Mouse (Mus musculus): Measurements from ENCODE around the gene Arhgef7.

Gene Arhgef7

DNA sequence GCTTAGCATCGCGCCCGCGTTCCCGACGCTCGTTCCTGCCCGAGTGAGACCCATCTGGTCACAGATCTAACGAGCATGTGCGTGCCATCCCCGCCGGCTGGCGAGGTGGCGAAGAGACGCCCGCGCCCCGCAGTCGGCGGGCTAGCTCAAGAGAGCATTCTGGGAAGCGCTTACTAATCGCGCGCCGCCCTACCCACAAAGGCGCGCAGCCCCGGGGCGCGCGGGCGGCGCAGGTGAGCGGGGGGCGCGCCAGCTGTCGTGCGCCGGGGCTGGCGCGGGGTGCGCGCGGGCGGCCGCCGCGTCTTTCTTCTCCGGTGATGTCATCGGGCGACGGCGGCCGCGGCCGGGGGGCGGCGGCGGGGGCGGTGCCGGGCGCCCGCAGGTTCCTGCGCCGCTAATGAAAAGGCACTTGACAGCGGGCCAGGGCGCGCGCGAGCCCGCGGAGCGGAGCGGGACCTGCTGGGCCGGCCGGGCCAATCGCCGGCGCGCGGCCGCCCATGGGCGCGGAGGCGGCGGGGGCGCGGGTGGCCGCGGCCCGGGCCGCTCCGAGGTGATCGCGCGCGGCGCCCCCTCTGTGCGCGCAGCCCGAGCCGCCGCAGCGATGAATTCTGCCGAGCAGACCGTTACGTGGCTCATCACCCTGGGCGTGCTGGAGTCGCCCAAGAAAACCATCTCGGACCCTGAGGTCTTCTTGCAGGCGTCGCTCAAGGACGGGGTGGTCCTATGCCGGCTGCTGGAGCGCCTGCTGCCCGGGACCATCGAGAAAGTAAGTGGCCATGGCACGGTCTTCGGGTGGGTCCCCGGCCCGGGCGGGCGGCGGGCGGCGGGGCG, at the start of gene Arhgef7:
Gene Arhgef7 (plus strand): TSS at position 71 of the 831 bp plus-strand sequence.
- peak; percentile 76 for DNase-seq

DNA sequence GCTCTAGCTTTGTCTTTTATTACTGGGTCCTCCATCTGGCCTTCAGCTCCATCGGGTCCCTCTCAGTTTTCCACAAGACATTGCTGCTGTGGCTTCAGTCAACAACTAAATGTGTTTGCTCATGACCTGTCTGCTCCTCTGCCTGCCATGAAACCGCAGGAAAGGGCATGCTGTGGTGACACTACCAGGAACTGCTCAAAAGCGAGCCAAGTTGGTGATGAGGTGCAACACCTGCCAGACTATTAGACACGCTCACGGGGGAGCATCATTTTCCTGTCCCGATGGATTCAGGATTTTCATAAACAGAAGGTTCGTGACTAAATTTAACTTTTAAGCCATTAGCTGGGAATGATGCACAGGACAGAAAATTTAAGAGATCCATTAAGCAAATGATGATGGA, 43.0 kb upstream of the Arhgef7 start:
- no peak for DNase-seq

DNA sequence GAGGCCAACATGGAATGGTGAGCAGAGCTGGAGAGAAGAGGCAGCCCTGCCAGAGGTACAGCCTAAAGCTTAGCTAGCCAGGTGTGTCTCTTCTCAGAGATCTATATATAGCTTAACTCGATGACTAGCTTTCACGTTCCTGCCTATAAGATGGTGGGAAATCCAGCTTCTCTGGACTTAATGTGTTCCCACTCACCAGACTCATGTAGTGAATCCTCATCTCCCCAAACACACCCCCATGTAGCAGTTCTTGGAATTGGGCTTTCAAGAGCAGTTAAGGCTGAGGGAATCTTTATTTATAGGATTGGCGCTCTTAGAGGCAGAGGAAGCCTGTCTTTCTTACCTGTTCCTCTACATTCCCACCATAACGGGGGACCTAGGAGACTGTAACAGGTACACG, 40.3 kb upstream of the Arhgef7 start:
- no peak for DNase-seq

DNA sequence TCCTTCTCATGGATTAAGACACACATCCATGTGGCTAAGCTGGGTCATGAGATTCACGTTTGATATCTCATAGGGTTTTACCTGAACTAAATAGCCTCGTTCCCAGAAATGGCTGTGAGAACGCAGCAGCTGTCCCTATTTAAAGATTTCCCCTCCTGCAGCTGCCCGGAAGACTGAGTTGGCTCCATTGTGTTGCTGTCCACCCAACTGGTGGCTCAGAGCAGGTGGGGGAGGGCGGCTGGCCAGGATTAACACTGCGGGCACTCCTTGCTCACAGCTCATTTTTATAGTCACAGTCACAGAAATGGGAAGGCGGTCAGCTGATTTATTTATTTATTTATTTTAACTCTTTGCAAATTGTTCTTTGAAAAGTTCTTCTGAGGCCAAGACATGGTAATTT, 37.6 kb upstream of the Arhgef7 start:
- no peak for DNase-seq

DNA sequence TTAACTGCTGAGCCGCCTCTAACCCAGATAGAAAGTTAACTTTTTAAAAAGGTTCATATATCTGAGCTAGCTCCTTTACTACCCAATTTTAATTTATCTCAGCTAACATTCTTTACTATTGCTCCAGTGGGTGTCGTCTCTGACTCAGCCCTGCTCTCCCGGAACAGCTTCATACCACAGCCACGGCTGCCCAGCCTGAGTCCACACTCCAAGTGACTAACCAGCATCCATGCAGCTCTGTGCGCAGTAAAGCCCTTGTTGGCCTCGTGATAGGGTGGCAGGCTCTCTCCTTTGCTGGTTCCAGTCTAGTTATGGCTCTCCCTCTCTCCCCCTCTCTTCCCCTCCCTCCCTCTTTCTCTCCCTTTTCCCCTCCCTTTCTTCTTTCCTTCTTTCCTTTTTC, 36.2 kb upstream of the Arhgef7 start:
- DNase-seq: no peak

DNA sequence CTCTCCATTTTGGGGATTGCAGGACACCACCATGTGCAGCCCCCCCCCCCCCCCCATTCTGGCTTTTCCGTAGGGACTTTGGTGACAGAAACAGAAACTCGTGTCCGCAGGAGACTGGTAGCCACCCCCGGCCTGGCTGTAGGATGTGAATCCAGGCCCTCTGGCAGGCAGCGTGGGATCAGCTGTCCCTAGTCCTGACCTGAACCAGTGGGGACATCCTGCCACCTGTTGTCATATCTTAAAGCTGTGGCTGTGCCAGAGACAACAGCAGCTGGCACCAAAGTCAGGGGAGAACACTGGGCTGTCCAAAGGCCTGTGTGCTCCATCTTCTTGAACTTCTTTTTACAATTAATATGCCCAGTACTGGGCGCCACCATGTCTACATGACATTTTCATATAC, 35.8 kb upstream of the Arhgef7 start:
- DNase-seq: no peak

DNA sequence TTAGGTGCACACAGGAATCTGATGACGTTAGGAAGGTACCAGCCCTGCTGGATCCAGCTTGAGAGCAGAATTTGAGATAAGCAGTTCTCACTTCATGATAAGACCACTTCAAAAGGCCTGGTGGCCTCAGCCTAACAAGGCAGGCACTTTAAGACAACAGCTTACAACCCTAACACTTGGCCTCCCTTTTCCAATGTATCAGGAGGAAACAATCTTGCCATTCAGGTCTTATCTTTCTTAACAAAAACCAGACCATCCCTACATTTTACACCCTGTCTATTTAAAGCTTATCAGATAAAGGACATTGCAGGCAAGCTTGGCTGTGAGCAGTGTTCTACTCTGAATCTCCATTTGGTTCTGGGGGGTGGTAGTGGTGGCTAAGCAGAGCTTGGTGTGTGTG, 35.1 kb upstream of the Arhgef7 start:
- DNase-seq: no peak

DNA sequence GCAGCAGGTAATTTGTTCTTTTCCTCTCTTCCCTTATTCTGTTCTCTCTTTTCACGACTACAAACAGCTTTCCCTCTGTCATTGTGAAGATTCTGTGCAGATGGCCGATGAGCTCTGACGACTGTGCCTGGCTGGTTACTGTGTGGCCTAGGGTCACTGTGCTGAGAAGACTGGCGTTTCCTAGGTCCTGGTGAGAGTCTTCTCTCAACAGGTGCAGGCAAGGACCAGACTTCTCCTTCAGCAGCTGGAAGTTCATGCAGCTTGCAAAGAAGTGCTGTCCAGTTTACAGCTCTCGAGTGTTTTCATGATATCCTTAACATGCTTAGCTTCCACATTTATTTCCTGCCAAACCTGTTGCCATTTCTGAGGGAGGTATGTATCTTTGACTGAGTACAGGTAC, 33.5 kb upstream of the Arhgef7 start:
- no peak for DNase-seq

DNA sequence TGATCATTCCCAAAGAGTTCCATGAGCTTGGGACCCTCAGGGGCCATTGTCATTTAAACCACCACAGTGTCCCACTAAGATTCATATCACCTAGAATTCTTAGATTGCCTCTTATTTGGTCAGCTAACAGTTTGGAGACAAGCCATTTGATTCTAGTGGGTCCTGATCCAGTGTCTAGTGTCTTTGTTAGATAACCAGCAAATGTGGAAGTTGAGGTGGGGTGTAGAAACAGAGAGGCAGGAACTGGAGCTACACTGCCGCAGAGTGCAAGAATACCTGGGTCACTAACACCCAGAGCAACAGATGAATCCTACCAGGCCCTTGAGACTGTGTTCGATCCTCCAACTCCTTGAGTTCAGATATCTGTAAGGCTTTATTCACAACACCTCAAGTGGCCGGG, 31.3 kb upstream of the Arhgef7 start:
- no peak for DNase-seq

DNA sequence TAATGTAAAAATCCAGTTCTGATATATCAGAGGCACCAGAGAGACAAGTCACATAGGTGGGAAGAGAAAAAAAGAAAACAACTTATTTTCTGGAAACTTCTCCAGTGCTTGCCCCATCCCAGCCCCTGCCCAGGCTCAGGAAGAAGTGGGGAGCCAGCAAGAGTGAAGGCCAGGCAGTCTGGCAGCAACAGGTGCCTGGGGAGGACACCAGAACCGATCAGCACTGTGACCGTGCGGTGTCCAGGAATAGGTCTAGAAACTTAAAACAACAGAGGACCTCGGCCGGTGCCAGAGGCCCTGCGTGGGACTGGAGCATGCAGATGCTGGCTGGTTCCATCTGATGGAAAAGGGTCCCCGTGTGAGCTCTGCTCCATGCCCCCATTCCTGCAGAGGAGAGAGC, 30.1 kb upstream of the Arhgef7 start:
- no peak for DNase-seq

DNA sequence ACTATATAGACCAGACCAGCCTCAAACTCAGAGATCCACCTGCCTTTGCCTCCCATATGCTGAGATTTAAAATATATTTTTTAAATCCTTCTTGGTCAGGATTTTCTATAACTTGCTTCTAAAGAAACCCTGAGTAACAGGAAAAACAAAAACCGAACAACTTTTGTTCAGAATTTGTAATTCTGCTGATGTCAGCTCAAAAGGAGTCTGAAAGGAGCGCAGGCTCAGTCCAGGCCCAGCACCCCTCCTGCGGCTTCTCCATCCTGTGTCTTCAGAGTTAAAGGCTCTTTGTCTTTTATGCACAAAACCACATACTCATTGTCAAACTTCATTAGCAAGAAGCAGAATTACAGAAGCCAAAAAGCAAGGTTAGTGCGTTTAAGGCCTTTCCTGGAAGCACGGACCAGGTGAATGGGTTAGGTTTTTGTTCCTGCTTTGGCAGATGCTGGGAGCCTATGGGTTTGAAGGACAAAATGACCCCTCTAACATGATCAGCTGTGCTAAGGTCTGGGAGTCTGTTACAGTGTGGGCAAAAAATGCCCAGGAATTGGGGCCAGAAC, 28.0 kb upstream of the Arhgef7 start:
- DNase-seq: no peak

DNA sequence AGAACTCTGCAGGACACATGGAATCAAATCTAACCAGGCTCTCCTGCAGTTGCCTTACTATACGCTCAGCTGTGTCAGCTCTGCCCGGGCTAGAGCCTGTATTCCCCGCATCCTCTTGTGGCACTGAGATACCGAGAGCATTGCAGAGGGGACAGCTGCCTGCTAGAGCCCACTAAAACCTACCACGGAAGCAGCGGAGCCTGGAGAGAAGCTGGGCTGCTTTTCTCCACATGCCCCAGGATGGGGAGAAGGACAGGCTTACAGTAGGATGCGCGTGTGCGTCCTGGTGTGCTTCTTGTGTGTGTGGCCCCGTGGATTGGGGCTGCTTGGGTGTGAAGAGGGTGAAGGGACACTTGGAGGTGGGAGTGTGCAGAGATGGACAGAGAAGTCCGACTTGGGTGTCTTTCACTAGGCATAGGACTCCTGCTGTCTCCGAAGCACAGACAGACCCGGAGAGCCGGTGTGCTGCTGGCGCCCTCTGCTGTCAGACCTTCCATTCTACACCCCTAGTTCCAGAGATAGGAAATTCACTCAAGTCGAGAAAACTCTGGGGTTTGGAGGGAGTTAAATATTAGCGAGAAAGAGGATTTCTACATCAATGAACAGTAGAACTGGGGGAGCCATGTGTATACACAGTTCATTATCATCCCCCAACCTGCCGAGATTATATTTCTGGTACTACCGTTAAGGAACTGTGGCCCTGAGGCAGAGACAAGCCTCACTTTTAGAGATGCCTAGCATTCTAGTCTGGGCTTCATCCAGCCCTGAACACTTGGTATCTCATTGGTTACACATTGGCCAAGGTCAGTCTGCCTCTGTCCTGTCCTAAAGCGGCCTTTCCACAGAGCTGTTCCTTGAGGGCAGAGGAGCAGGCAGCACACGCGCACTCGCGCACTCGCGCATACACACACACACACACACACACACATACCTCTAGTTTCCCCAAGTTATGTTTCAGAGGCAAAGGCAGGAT, 27.2 kb upstream of the Arhgef7 start:
- DNase-seq: peak; percentile 84

DNA sequence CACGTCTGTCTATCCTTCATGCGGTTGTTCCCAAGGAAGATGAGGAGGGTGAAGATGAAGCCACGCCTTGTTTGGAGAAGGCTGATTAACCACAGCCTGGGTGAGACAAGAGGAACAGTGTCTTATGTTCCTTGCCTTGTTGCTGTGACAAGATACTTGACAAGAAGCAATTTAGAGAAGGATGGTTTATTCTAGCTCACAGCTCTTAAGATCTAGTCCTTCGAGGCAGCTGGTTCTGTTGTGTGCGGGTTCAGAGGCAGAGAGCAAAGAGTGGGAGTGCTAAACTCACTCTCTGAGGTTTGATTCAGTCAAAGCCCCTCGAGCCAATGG, 26.5 kb upstream of the Arhgef7 start, which contains the start of gene 1700016D06Rik:
Gene 1700016D06Rik (minus strand): TSS at position 31 of the 330 bp plus-strand sequence.
- no peak for DNase-seq

DNA sequence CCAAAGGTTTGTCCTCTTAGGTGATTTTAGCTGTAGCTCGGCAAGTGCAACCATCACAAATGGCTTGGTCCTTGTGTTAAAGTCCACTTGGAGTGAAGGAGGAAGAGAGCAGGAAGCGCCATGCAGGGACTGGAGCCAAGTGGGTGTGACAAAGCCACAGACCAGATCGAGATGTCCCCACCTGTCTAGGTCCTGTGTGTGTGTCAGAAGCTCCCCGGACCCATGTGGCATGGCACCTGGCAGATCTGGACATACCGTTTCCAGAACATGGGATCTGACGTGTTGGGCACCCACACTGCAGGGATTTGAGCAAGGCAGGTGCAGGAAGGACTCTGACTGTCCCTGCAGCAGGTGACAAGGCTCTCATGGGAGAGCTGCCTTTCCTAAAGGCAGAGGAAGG, 26.1 kb upstream of the Arhgef7 start:
- DNase-seq: no peak

DNA sequence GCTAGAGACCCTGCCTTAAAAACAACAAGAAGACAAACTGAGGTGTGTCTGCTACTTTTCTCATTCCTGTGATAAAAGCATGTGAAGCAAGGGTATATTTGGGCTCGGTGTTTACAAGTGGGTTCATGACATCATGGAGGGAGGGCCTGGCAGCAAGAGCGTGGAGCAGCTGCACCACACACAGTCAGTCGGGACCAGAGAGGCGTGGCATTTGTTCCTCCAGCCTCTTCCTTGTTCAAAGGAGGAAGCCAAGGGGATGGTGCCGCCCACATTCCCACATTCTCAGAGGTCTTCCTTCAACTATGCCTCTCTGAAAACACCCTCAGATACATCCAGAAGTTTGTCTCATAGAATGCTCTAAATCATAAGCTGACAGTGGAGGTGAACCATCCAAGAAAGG, 23.7 kb upstream of the Arhgef7 start:
- no peak for DNase-seq

DNA sequence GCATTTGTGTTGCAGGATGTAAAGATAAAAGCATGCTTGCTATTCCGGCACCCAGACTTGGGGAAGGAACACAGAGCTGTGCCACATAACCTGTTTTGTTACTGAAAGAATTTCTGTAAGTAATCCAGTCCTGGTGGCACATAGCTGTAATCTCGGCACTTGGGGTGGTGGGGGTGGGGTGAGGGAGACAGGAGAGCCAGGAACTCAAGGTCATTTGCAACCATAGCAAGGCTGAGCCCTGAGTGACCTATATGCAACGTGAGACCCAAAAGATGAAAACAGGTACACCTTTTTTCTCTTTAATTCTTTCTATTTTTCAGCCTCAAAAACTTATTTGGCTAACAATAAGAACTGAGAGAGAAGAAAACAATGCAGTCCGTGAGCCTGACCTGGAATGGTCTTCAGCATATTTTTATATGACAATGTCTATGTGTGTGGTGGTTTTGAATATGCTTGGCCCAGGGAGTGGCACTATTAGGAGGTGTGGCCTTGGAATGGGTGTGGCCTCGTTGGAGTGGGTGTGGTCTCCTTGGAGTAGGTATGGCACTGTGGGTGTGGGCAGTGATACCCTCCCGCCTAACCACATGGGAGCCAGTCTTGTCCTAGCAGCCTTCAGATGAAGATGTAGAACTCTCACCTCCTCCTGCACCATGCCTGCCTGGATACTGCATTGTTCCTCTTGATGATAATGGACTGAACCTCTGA, 22.7 kb upstream of the Arhgef7 start:
- no peak for DNase-seq

DNA sequence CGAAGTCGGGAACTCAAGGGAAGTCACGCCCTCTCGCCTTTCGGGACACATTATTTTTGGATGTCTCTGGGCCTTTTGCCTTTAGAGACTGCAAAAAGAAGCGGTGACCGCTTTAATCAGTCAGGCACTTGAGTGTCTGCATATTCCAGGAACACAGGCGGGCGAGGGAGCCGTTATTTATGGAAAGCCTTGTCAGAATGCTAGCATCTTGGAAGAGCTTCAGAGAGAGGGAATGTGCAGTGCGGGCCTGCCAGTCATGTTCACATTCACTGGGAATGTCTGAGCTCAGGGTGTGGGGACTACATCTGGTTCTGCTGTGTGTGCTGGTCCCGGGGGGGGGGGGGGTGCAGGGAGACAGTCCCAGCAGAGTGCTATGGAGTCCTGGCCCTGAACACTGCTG, 21.7 kb upstream of the Arhgef7 start:
- peak; percentile 31 for DNase-seq

DNA sequence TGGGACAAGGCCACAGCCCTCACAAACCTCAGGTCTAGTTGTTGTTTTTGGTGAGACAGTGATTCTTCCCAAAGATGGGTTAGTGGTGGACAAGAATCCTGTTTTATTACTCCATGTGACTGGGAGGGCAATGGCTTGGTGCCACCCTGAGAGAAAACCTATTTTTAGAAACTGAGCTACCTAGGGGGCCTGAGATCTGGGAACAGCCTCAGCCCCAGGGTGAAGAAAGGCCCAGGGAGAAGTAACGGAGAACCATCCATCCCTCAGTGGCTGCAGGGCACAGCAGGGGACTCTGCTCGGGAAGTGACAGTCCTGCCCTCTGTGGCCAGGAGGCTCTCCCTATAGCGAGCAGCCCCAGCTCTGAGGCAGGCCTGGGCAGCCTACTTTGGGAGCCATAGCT, 19.8 kb upstream of the Arhgef7 start:
- no peak for DNase-seq

DNA sequence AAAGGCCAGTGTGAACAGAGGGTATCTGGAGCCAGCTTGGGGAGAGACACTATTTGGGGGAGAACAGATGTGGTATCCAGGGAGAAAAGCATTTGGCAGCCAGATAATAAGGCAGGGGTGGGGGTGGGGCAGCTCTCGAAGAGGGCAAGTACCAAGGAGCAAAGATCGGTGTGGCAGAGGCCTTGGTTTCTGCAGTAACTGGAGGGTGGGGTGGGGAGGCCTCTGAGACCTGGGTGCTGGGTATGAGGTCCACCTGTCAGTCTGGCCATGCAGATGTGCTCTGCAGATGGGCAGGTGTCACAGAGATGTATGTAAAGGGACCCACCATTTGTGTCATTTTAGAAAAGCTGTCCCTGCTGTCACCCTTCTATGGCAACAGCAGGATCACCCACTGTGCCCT, 18.7 kb upstream of the Arhgef7 start:
- no peak for DNase-seq

DNA sequence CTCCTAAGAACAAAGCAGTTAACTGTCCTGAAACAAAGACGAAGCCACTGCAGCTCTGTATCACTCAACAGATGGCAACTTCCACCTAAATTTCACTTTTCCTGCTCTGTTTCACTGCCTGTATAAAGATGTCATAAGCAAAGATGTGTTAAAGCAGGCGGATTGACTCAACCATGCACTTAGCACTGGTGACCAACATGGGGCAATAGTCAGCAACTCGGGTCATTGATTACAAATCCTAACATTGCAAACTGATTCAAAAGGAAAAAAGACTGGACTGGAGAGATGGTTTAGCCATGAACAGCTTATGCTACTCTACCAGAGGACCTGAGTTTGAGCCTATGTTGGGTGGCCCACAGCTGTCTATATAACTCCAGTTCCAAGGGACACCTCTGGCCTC, 18.0 kb upstream of the Arhgef7 start:
- no peak for DNase-seq

DNA sequence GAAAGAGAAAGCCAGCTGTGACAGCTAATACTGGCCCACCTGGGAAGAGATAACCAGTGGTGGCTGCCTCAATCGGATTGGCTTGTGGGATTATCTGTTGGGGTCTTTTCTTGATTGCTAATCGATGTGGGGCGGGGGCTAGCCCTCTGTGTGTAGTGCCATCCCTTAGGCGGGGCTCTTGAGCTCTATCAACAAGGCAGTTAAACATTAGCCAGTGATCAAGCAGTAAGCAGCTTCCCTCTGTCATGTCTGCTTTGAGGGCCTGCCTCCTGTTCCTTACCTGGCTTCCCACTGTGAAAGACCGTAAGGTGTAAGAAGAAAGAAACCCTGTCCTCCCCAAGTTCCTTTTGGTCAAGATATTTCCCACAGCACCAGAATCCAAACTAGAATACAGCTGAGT, 17.1 kb upstream of the Arhgef7 start:
- no peak for DNase-seq

DNA sequence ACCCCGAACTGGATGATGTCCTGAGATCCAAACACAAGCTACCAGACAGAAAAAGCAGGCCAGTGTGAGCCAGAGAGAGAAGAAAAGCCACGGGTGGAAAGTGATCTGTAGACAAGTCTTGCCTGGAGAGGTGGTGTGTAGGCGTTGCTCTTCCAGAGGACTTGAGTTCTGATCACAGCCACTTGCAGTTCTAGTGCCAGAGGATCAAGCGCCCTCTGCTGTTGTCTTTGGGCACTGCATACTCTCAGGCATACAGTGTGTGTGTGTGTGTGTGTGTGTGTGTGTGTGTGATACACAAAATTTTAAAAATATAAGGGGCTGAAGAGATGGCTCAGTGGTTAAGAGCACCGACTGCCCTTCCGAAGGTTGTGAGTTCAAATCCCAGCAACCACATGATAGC, 15.3 kb upstream of the Arhgef7 start:
- peak; percentile 28 for DNase-seq

DNA sequence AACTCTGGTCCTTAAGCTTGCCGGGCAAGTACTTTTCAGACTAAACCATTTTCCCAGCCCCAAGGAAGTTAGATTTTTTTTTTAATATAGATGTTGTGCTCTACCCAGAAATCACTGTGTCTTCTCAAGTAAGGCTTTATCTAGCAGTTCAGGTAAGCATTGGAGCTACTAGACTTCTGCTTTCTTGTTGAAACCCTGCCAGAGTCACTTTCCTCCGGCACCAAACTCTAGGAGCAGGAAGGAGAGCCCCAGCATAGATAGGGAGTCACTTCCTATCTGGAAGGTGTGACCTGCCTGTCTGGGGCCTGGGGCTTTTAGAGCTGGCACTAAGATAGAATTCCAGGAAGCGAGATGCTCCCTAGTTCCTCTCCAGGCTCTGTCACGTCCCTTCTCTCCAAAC, 10.3 kb upstream of the Arhgef7 start:
- no peak for DNase-seq

Data from right cerebral cortex, postnatal 14 days (tissue).